In the genomic region with DNA sequence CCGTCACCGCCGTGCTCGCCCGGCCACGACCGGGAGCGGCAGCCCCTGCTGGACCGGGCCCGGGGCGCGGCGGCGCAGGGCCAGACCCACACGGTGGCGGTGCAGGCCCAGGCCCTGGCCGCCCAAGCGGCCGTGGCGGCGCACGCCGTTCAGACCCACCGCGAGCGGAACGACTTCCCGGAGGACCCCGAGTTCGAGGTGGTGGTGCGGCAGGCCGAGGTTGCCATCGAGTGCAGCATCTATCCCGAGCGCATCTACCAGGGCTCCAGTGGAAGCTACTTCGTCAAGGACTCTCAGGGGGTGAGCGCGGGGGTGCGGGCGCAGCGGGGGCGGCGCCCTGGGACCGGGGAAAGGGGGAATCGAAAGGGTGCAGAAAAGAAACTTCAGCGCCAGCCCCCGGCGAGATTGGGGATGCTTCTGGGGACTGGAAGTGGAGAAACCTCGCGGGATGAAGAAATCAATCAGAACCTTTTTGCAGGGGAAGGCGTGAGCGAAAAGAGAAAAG, we compare ENCODE assay signal across 8 mouse cellular contexts. TPM values are rescaled to one million over a fixed set of nuclear protein-coding genes. Genes with fewer than 3 reads are reported as not detected.
DNase-seq lines count a peak whose midpoint lies in the region; ATAC-seq and TF ChIP-seq lines count a peak whose summit lies in the region.

No protein-coding gene starts in this region.

- no peak for TF ChIP-seq POLR2A in bone marrow, adult 2 months (IDR thresholded peaks at IDR 0.05; ENCODE audit: borderline replicate concordance, control insufficient read depth, low read depth, low read length)

- no peak for TF ChIP-seq CTCF in bone marrow, adult 2 months (IDR thresholded peaks at IDR 0.05; ENCODE audit: control insufficient read depth, insufficient read depth, low read length)

- peak overlapping the region; percentile 85 for H3K4me2 ChIP-seq in hindbrain, embryonic 11.5 days (replicated peaks; ENCODE audit: low read depth, low read length)

- peak; percentile 78 for ATAC-seq in hindbrain, embryonic 11.5 days (ENCODE audit: low FRiP score)

- intact Hi-C loops in gastrocnemius, postnatal 14 days (cut with DNase I; ENCODE audit: low total_unique reads): loop anchor here (10.0 kb wide), 1 partner anchor 64 kb away; no protein-coding TSS in a partner anchor

- H3K9me3 ChIP-seq in hindbrain, embryonic 11.5 days (ENCODE audit: control insufficient read depth, low read length): no peaks in the 10 kb centered on the region

- H3K27ac ChIP-seq in bone marrow, adult 2 months (ENCODE audit: control insufficient read depth, insufficient read depth, low read depth, low read length, poor library complexity): peak overlapping the region; percentile 92
- peak overlapping the region; percentile 80 for H3K27ac ChIP-seq in hindbrain, embryonic 11.5 days (ENCODE audit: low read depth, low read length)

- peak; percentile 45 for DNase-seq in gastrocnemius, postnatal 14 days
- no peak for DNase-seq in gastrocnemius, adult 8-10 months (ENCODE audit: low spot score in 2 of 2)
- peak; percentile 78 for DNase-seq in 3T3-L1 (ENCODE audit: low read depth, low spot score)
- DNase-seq in hindbrain, embryonic 11.5 days (ENCODE audit: low spot score): no peak
- peak; percentile 37 for DNase-seq in lung, postnatal 36 days
- peak; percentile 77 for DNase-seq in testis, postnatal 14 days (ENCODE audit: low spot score)
- DNase-seq in adrenal gland, postnatal 36 days: no peak

- no peaks in the 10 kb centered on the region for H3K27me3 ChIP-seq in hindbrain, embryonic 11.5 days (ENCODE audit: control insufficient read depth, insufficient read depth, low read length)

- under 1% methylated on average over 52 of the region's 52 CpGs for WGBS in bone marrow, adult 2 months
- whole genome bisulfite sequencing in hindbrain, embryonic 11.5 days: under 1% methylated on average over 43 of the region's 52 CpGs

- peak overlapping the region; percentile 91 for H3K9ac ChIP-seq in hindbrain, embryonic 11.5 days (ENCODE audit: low read depth, low read length)

- H3K4me1 ChIP-seq in bone marrow, adult 2 months (ENCODE audit: control insufficient read depth, insufficient read depth, low read length): peaks cover 3% of the 10 kb centered on the region; the same call in 1 of the 2 replicates
- peaks cover 7% of the 10 kb centered on the region; the same call in 1 of the 2 replicates for H3K4me1 ChIP-seq in hindbrain, embryonic 11.5 days (replicated peaks; ENCODE audit: control insufficient read depth, insufficient read depth, low read length)

- peak overlapping the region; percentile 88 for H3K4me3 ChIP-seq in bone marrow, adult 2 months (replicated peaks; ENCODE audit: control insufficient read depth, low read depth, low read length)
- H3K4me3 ChIP-seq in hindbrain, embryonic 11.5 days (ENCODE audit: low read depth, low read length): peak overlapping the region; percentile 90

- H3K36me3 ChIP-seq in hindbrain, embryonic 11.5 days (ENCODE audit: control insufficient read depth, insufficient read depth, low read length): no peaks in the 10 kb centered on the region

RNA-seq across cellular contexts. Expression of a gene that starts 0.4 kb away (rescaled TPM):
- 10 to 100 TPM; 14.0 to 14.7 TPM for total RNA-seq in gastrocnemius, postnatal 14 days (2021)
- 10 to 100 TPM; 13.5 to 16.1 (median 14.7) TPM for total RNA-seq in gastrocnemius, adult 8-10 months (2022)
- 6.6 and 11.5 TPM in 2 replicates for polyA plus RNA-seq in bone marrow, adult 2 months (2011; ENCODE audit: insufficient read depth, insufficient read length, low replicate concordance, missing spikeins)
- polyA plus RNA-seq in hindbrain, embryonic 11.5 days (2014; fragmentation: Nextera tagmentation; extraction: Ambion mirVana): 20.9 and 23.6 TPM in 2 replicates
- 10 to 100 TPM; 61.7 to 76.3 TPM for total RNA-seq in adrenal gland, postnatal 36 days (2021)

RNA-seq across cellular contexts. Expression of a gene that starts 4.5 kb away (rescaled TPM):
- 1 to 10 TPM; 1.7 to 1.9 TPM for total RNA-seq in gastrocnemius, postnatal 14 days (2021)
- total RNA-seq in gastrocnemius, adult 8-10 months (2022): 1 to 10 TPM; 3.3 to 7.6 (median 5.3) TPM
- 1.4 TPM in 1 of 2 replicates, not detected in the other for polyA plus RNA-seq in bone marrow, adult 2 months (2011; ENCODE audit: insufficient read depth, insufficient read length, low replicate concordance, missing spikeins)
- 75.1 and 76.1 TPM in 2 replicates for polyA plus RNA-seq in hindbrain, embryonic 11.5 days (2014; fragmentation: Nextera tagmentation; extraction: Ambion mirVana)
- total RNA-seq in adrenal gland, postnatal 36 days (2021): 10 to 100 TPM in 1 of 2 experiments, 1 to 10 TPM in 1; 8.2 to 12.2 TPM

RNA-seq across cellular contexts. Expression of a gene that starts 38.2 kb away (rescaled TPM):
- total RNA-seq in gastrocnemius, postnatal 14 days (2021): 10 to 100 TPM; 10.5 to 11.0 TPM
- total RNA-seq in gastrocnemius, adult 8-10 months (2022): 10 to 100 TPM in 1 of 4 experiments, 1 to 10 TPM in 3; 8.6 to 12.1 (median 9.2) TPM
- 2.9 TPM in 1 of 2 replicates, not detected in the other for polyA plus RNA-seq in bone marrow, adult 2 months (2011; ENCODE audit: insufficient read depth, insufficient read length, low replicate concordance, missing spikeins)
- polyA plus RNA-seq in hindbrain, embryonic 11.5 days (2014; fragmentation: Nextera tagmentation; extraction: Ambion mirVana): 11.0 and 14.1 TPM in 2 replicates
- total RNA-seq in adrenal gland, postnatal 36 days (2021): 10 to 100 TPM; 86.6 to 91.5 TPM

RNA-seq across cellular contexts. Expression of a gene that starts 38.6 kb away (rescaled TPM):
- under 1 TPM; 0.25 to 0.42 TPM for total RNA-seq in gastrocnemius, postnatal 14 days (2021)
- under 1 TPM in 3 of 4 experiments, not detected in 1; 0.21 to 0.53 (median 0.36) TPM for total RNA-seq in gastrocnemius, adult 8-10 months (2022)
- polyA plus RNA-seq in bone marrow, adult 2 months (2011; ENCODE audit: insufficient read depth, insufficient read length, low replicate concordance, missing spikeins): not detected in 2 replicates
- 0.11 TPM in 1 of 2 replicates, not detected in the other for polyA plus RNA-seq in hindbrain, embryonic 11.5 days (2014; fragmentation: Nextera tagmentation; extraction: Ambion mirVana)
- under 1 TPM; 0.30 to 0.33 TPM for total RNA-seq in adrenal gland, postnatal 36 days (2021)

RNA-seq across cellular contexts. Expression of a gene that starts 45.3 kb away (rescaled TPM):
- total RNA-seq in gastrocnemius, postnatal 14 days (2021): 1 to 10 TPM; 3.3 to 4.3 TPM
- 1 to 10 TPM; 3.0 to 4.8 (median 3.7) TPM for total RNA-seq in gastrocnemius, adult 8-10 months (2022)
- 1.8 TPM in 1 of 2 replicates, not detected in the other for polyA plus RNA-seq in bone marrow, adult 2 months (2011; ENCODE audit: insufficient read depth, insufficient read length, low replicate concordance, missing spikeins)
- polyA plus RNA-seq in hindbrain, embryonic 11.5 days (2014; fragmentation: Nextera tagmentation; extraction: Ambion mirVana): 0.67 and 1.1 TPM in 2 replicates
- 1 to 10 TPM; 4.3 to 6.7 TPM for total RNA-seq in adrenal gland, postnatal 36 days (2021)

Comparison
In these comparisons a context has a peak if more than half of its experiments do, and no peak if none do; other contexts are left out.
1. DNase-seq: peak in gastrocnemius, postnatal 14 days (single experiment), 3T3-L1 (single experiment), lung, postnatal 36 days (single experiment) and testis, postnatal 14 days (single experiment); none in gastrocnemius, adult 8-10 months (0 of 2), hindbrain, embryonic 11.5 days (single experiment) and adrenal gland, postnatal 36 days (0 of 2).
2. RNA of a gene that starts 38.2 kb away (total RNA-seq): 86.6 to 91.5 TPM in adrenal gland, postnatal 36 days; 10.5 to 11.0 TPM in gastrocnemius, postnatal 14 days and 8.6 to 12.1 TPM in gastrocnemius, adult 8-10 months; every median in the first group is over 4 times any median in the second.